Mouse (Mus musculus) ovary, postnatal 36 days (tissue): ENCODE measurements around the gene Prr7.
A peak's percentile ranks its signal among the peaks of the same experiment; 100 is the strongest.

Experiments
- DNase-seq: peaks from one replicate; pipeline ENCODE4 v3.0.0; 2022; ENCODE audit warnings: low spot score, mixed read lengths

Prr7 gene

DNA sequence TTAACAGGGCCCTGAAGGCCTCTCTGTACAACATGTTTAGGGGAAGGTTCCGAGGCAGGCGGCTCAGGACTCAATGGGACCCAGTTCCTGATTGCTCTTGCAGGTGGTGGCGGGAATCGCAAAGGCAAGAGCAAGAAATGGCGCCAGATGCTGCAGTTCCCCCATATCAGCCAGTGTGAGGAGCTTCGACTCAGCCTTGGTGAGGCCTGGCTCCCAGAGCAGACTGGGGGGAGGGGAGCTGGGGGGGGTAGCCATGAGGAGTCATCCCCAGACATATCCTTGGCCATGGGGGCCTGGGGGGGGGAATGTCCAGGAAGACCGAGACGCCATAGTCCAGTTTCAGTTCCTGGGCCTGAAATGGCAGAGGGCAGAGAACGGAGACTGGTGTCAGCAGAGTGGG lies 14.9 kb upstream of the Prr7 start:
- DNase-seq = no peak

DNA sequence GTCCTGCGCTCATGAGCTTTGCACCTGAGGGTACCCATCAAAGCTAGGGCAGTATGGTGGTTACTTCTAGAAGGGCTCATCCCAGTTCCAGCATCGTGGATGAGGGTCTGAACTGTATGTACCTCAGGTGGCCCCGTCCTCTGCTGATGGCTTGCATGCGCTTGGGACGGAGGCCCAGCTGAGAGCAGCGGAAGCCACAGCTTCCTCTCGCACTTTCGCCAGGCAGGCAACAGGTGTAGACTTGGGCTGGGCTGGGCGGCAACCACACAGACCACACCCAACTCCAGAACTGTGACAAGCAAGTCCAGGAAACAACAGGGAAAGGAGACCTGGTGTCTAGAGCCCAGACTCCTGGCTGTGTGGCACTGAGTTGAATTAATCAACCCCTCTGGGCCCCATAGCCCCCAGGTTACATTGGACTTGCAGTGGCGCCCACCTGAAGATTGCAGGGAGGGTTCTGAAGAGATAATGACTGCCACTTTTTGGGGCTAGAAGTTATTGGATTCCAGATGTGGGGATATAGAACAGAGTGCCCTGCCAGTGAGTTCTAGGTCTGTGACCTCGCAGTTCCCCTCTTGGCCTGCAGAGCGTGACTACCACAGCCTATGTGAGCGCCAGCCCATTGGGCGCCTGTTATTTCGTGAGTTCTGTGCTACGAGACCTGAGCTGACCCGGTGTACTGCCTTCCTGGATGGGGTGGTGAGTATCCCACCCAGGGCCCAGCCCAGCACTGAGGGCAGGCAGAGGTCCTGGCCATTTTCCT lies 14.2 kb upstream of the Prr7 start:
- DNase-seq = no peak

DNA sequence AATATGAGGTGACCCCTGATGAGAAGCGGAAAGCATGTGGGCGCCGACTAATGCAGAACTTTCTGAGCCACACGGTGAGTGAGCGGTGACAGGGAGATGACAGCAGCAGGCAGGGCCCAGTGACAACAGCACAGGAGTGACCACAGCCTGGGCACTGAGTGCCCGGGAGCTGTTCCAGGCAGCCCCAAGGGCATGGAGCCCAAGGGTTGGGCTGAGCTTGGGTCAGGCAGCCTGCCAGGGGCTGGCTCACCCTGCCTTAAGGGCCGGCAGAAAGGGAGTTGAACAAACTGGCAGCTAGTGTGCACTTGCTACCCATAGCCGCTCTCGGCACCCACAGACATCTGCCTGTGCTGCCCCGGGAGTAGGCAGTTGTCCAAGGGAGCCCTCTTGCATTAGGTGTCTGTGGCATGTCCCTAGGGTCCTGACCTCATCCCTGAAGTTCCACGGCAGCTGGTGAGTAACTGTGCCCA lies 13.5 kb upstream of the Prr7 start:
- peak; percentile 70 for DNase-seq

DNA sequence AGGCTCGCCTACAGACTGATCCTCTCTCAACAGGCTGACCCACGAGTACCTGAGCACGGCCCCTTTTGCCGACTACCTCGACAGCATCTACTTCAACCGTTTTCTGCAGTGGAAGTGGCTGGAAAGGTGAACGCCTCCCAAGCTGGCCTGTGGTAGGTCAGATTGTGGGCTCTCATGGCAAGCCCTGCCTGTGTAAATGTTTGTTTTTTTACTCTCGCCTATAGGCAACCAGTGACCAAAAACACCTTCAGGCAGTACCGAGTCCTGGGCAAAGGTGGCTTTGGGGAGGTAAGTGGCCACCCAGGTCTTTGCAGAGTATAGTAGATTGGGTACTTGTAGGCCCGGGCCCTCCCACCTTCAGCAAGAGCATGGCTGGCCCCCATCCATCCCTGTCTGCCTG lies 12.8 kb upstream of the Prr7 start:
- DNase-seq = no peak

DNA sequence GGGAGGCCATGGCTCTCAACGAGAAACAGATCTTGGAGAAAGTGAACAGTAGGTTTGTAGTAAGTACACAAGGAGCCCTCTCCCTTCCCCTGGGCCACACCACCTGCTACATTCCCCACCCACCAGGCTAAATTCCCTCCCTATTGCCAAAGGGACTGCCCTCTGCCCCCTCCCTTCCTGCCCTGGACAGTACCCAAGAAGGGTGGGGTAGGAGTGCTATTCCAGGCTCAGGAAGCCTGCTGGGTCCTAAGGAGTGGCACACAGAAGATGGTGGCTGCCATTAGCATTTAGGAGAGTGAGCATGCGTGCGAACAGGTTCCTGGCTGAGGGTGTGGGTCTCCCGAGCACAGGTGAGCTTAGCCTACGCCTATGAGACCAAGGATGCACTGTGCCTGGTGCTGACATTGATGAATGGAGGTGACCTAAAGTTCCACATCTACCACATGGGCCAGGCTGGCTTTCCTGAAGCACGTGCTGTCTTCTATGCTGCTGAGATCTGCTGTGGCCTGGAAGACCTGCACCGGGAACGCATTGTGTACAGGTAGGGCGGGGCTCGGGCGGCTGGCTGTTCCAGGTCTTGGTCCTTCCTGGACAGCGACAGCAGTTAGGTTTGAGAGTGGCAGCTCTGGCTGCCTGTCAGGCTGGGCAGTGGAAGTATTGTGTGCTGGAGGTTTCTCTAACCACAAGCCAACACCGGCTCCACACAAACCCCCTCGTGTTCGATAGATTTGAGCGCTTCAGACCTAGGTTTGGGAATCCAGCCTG lies 12.1 kb upstream of the Prr7 start:
- DNase-seq = no peak

DNA sequence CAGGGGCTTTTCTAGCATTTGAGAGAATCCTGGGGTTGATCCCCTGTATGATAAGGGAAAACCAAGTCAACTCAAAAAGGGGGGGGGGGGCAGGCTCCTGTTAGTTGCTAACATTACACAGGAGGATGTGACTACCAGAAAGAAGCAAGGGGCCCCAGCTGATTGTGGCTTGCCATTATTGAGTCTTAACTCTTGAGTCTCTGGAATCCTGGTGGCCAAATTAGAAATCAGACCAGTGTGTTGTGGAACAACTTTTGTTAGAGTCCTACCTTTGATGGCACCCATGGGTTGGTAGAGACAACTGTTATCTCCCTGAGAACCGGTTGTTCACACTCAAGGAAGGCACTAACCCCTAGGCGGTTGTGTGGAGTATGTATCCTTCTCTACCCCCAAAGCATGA lies 1.1 kb upstream of the Prr7 start:
- DNase-seq = no peak

DNA sequence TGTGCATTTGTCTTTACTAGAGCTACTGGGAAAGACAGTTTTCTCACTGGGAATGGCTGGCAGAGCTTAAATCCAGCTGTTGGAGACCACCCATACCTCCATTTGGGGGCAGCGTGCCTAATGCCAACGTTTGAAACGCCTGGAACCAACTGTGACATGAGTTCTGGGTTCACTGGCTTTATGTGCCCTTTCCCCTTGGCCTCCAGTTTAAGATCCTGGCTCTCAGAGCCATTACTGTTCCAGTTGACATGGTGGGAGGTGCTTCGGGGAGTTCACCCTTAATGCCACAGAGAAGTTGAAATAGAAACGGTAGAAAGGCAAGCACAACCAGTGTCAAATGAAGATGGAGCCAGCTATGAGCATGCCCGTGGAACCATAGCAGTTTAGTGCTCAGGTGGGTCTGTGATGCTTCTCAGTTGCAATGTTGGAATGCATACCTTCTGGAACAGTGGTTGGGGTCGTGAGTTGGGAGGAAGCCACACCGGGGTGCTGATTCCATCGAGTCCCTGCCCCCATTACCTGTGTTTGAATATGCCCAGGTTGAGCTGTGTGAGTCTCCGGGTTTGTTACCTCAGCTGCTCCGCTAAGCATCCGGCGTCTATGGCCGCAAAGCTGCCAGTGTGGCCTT lies 554 bp upstream of the Prr7 start:
- DNase-seq = no peak

DNA sequence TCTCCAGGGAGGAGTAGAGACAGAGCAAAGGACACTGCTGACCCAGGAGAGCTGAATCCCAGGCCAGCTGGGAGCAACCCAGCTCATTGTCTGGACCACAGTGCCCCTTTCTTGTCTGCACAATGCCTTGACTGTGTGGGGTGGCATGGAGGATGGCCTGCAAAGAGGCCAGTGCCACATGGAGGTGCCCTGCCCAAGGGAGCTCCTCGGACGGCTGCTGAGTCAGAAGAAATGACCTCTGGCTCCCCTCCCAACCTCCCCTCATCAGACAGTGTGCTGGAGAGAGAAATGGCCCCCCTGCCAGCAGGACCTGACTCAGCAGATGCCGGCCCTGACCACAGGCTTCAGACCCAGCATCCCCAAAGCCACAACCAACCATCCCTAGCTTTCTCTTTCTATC lies 1.1 kb downstream of the Prr7 start:
- no peak for DNase-seq

DNA sequence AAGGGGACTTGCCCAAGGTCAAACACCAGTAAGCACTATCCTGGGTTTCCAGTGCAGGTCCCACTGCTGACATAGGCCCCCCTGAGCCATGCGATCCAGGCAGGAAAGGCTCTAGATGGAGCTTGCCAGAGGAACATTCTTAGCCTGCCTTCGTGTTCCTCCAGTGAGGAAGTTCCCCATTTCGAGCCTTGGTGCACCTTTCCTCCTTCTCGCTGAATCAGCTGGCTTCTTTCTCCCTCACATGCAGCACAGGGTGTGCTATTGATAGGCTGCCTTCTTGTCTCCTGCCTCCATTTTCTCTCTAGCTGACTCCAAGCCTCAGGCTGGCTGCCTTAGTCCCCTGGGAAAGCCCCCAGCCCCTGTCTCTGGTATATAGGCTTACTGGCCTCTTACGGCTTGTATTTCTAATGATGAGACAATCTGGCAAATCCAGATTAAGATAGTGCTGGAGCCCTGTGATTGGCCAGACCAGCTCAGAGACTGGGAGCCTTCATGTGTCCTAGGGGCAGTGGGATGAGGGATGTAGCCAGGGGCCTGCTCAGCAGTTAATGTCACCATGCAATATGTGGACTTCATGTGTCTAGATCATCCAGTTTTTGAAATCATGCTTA lies 1.9 kb downstream of the Prr7 start:
- no peak for DNase-seq

DNA sequence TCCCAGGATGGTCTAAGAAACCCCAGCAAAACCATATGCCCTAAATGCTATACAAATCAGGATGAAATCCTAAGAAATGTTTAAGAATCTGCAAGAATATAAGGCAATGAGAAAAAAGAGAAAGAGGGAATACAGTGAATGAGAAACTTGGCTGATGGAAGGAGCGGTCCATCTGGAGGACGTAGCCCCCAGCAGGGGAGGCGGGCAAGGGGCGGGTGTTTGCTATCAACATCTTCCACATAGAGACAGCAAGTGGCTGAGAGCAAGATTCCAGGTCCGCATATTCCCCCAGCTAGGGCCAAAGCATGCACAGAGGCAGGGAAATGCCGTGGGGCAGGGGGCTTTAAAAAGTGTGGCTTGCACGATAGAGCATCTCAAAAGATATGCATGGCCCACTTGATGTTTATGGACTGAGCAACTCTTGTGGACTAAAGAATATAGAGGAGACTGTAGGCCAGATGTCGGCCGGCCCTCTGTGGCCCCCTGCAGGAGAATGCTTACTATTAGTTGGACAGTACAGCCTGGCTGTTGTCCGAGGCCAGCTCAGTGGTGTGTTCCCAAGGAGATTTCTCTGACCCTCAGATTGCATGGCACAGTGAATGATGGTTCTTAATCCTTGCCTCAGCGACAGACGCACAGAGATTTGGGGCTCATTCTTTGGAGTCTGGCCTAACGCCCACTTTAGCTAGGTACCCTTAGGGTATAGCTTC lies 4.9 kb downstream of the Prr7 start:
- peak; percentile 56 for DNase-seq

DNA sequence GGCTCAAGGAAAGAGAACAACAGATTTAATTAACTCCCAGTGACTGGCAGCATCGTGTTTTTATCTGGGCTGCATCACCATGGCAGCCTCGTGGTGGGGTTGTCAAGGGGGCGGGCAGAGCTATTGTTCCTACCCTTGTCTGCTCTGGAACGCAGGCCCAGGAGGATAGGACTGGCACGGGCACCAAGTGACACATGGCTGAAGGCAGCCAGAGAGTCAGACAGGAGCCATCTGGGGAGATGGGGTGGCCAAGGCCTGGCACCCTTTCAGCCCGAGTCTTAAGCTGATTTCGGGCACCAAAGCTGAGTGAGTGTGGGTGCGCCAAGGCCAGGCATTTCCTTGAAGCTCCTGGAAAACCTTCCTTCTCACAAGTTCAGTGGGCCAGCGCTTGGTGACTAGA lies 6.3 kb downstream of the Prr7 start:
- DNase-seq = no peak

DNA sequence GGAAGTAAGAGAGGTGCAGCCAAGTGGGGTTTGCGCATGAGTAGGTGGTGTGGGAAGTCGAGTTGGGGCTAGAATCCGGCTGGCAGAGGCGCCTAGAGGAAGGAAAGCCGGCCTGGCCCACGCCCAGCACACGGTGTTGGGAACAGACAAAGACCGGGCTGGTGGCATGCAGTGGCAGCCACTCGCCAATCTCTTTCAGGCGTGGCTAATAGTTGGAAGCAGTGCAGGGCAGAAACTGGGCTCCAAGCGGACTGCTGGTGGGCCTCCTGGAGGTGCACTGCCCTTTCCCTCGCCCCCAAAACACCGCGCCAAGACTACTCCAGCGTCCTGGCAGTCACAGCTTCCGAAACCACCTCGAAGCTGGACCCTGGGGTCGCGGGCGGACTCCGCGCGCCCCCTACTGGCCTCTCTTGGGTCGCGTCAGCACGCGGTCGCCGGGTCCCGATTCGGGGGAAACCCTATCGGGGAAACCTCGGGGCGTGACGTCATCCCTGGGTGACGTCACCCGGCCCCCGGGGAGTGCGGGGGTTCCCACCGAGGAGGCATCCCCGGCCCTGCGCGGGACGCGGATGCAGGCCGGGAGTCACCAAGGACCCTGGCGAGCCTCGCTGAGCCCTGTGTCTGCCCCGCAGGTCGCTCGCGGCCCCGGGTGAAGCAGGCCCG lies 7.2 kb downstream of the Prr7 start:
- DNase-seq = peak; percentile 84

DNA sequence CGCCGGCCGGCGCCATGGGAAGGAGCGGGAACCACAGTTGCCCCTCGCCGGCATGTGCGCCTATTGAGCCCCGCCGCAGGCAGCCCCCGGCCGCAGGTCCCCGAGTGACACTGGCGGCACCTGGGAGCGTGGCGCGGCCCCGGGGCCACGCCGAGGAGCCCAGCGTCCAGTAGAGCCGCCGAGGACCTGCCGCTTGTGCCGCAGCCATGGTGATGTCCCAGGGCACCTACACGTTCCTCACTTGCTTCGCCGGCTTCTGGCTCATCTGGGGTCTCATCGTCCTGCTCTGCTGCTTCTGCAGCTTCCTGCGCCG lies 7.7 kb downstream of the Prr7 start:
- DNase-seq = no peak

DNA sequence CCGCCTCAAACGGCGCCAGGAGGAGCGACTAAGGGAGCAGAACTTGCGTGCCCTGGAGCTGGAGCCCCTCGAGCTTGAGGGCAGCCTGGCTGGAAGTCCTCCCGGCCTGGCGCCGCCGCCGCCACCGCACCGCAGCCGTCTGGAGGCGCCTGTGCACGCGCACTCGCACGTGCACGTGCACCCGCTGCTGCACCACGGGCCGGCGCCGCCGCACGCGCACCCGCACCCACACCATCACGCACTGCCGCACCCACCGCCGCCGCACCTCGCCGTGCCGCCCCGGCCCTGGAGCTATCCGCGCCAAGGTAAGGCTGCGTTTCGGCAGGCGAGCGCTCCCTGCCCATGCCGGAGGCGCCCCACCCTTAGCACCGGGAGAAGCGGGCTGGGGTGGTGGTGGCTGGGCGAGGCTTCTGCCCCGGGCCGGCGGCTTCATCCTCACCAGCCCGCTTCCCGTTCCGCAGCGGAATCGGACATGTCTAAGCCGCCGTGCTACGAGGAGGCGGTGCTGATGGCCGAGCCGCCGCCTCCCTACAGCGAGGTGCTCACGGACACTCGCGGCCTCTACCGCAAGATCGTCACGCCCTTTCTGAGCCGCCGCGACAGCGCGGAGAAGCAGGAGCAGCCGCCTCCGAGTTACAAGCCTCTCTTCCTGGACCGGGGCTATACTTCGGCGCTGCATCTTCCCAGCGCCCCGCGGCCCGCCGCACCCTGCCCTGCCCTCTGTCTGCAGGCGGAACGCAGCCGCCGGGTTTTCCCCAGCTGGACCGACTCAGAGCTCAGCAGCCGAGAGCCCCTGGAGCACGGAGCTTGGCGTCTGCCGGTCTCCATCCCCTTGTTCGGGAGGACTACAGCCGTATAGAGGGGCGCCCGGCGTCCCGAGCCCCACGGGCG lies 8.3 kb downstream of the Prr7 start:
- DNase-seq = peak; percentile 59

DNA sequence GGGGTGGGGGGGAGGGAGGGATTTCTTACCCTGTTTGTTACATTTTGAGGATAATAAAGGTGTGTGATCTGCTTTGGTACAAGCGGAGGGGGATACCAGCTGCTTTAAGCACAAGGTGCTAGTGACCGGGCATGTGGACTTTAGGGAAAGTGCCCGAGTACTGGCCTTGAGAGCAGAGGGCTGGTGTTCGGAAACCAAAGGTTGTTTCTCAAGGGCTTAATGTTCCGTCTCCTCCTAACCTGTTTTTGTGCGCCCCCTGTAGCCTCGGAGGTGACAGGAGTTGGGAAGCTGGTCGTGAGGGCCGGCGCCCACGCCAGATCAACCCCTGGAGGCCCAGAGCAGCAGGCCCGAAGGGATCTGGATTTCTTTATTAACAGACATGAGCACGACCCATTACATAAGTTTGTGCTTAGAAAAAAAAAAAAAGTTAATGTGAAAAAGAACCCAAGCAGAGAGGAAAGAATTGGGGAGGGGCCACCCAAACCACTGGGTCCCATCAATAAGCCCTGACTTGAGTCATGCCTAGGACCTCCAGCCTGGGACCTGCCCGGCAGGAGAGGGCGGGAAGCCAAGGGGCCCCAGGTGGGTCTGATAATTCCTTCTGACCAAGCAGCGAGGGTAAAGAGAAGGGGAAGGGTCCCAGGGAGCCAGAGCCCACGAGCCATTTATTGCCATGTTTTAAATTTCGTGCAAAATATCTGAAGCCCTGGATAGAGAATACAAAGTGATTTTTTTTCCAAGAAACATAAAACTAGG lies 9.2 kb downstream of the Prr7 start:
- no peak for DNase-seq

DNA sequence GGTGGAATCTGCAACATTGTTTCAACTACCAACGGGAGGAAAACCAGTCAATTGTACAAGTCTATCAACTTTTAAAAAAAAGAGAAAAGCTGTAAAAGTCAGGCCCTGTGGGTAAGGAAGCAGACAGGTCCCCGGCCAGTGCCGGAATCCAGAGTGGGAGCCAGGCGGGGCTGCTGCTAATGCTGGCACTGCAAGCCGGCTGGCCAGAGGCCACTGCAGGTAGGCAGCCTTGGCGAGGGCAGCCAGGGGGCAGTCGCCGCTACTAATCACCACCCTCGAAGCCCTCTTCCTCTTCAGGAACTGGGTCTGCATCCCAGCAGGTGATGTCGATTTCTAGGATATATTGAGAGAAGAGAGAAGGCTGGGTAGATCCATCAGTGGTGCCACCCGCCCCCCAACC lies 9.9 kb downstream of the Prr7 start:
- DNase-seq = no peak

DNA sequence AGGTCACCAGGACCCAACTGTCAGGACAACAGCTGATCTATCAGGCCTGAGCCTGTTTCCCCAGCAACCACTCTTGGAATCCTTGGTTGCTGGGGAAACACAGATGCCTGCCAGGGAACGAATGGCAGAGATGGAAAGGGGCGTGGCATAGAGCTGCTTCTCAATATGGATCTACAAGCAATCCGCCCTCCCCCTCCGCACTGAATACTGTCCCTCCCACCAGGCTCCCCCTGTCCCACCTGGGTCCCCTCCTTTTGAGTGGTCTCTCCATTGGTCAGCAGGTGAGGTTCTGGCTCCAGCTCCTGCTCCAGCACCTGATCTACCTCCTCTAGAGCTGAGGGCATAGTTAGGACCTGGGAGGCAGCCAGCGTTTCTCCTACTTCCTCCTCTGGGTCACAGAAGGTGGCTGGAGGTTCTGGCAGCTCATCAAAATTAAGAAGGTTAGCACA lies 10.6 kb downstream of the Prr7 start:
- DNase-seq = no peak

DNA sequence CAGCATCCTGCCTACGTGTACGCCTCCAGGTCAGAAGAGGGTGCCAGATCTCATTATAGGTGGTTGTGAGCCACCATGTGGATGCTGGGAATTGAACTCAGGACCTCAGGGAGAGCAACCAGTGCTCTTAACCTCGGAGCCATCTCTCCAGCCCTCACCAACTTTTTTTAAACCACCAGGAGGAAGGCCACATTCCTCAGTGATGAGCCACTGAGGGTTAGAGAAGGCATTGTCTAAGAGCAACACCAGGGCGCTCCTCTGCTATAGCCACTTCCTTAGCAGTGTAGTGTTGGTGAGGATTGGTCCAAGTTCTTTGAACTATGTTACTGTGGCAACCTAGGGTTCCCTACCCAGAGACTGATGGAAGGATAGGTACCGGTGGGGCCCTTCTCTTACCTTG lies 11.7 kb downstream of the Prr7 start:
- DNase-seq = no peak

DNA sequence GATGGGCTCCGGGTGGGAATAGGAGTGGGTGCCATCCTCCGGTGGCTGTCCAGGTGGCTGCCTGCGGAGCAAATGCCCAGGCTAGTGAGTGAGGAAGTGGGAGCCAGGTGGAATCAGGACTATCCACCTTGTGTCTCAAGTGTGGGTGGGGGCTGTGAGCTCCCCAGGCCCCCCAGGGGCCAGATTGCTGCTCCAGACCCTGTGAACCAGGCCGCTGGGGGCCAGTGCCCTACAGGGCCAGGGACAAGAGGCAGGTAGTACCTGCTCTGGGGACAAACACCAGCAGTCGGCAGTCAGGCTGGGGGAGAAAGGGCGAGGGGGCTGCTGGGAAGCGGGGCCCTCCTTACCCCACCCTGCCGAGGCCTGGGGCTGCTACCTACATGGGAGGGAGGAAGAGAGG lies 12.2 kb downstream of the Prr7 start:
- DNase-seq = no peak

DNA sequence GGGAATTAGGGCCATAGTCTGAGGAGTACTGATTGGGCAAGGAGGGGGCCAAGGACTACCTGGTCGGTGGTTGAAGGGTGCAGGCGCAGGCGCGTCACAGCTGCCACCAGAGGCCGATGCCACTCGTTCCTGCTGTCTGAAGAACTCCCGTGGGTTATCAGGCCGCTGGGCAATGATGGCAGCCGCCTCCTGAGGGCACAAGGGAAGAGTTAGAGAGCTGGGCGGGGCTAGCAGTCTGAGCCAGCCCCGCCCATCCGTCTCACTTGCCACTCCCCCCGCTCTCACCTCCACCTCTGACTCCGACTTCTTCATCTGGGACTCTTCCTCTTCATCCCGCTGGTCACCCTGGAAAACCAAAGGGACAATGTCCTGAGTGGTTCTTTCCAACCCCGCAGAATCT lies 13.4 kb downstream of the Prr7 start:
- DNase-seq = no peak
